Mouse (Mus musculus): Measurements from ENCODE around the gene Ttc4.

- no peak for TF ChIP-seq CTCF (IDR thresholded peaks at IDR 0.05; ENCODE audit: borderline replicate concordance, control insufficient read depth, extremely low read depth, insufficient read depth, low read length, poor library complexity)
- no peak for TF ChIP-seq POLR2A (IDR thresholded peaks at IDR 0.05; ENCODE audit: control insufficient read depth, extremely low read depth, insufficient read depth, low read length, poor library complexity)
Measured at GRCm38 (mm10) chr4:106613105-106613504, 65.6 kb downstream of the Ttc4 start.

All from thymus, adult 2 months (tissue).